Mouse (Mus musculus): Measurements from ENCODE around the gene Tspan31.
"Not testable (repeated sequence)": the region's sequence is repeated elsewhere in the genome, so short reads cannot be mapped to it uniquely, and the experiment has no call there.

Gene Tspan31

DNA sequence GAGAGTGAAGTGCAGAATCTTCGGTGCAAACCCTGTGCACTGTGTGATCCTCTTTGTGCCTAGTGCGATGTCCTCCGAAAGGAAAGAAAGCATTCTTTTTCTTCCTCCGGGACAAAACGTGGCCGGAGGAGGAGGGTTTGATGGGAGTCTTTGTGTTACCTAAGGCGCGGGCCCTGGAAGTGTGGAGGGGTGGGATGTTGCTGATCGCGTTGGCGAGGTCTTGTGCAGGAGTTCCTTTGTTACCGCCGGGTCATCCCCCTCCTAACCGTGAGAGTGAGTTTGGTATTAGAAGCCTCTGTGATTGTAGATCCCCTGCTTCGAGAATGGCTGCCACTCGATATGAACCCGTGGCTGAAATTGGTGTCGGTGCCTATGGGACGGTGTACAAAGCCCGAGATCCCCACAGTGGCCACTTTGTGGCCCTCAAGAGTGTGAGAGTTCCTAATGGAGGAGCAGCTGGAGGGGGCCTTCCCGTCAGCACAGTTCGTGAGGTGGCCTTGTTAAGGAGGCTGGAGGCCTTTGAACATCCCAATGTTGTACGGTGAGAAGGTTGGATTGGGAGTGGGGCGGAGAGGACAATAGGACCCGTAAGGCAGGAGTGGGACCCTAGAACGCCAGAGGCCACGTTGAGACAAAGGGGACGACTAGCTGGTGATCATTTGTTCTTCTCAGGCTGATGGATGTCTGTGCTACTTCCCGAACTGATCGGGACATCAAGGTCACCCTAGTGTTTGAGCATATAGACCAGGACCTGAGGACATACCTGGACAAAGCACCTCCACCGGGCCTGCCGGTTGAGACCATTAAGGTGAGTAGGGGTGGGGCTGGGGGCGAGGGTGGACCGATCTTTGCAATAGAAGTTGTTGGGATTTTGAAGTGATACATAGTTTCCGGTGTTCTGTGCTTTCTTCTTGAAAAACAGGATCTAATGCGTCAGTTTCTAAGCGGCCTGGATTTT, 5.9 kb downstream of the Tspan31 start:
- DNase-seq (ENCODE audit: low spot score) = no peak

DNA sequence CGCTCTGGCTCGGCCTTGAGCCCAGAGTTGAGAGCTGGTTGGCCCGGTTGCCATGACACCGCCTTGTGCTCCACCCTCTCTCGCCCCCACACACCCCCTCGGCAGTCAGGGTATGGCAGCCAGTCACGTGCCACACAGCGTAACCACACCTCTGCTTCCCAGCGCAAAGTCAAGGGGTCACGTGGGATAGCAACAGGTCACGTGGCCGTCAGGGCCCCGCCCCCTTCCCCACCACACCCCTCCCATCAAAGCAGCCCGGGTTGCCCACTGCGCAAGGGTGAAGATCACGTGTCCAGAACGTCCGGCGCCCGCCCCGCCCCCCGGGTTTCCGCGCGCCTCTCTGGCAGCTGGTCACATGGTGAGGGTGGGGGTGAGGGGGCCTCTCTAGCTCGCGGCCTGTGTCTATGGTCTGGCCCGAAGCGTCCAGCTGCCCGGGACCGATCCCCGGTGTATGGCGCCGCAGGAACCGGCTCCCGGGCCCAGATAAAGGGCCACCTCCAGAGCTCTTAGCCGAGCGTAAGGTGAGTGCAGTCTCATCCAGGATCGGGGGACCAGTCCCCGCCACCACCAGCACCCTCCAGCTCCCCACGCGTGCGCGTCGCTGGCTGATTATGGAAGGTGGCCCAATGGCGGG, 6.7 kb downstream of the Tspan31 start, which contains the start of gene Cdk4:
TSS of gene Cdk4 (plus strand) at position 296 of the 634 bp plus-strand sequence.
- DNase-seq (ENCODE audit: low spot score) = peak; percentile 97

DNA sequence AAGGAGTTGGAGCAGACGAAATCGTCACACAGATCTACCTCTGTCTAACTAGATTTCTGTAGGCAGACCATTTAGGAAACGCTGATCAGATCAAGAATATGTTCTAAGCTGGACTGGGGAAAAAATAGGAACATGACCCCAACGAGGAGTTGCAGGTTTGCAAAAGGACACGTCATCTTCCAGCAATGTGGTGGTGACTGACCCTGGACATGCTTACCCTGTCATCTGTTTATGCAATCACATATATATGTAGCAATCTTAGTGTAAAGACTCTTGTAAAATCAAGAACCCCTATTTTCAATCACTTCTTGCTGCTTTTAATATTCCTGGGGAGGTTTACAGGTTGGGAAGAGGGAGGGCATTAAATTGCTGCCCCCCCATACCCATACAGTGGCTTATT, 7.6 kb downstream of the Tspan31 start:
- DNase-seq (ENCODE audit: low spot score) = no peak

- DNase-seq (ENCODE audit: low spot score) = not testable (repeated sequence)
Observed at GRCm38 (mm10) chr10:127062101-127062500, 8.0 kb downstream of the Tspan31 start.

DNA sequence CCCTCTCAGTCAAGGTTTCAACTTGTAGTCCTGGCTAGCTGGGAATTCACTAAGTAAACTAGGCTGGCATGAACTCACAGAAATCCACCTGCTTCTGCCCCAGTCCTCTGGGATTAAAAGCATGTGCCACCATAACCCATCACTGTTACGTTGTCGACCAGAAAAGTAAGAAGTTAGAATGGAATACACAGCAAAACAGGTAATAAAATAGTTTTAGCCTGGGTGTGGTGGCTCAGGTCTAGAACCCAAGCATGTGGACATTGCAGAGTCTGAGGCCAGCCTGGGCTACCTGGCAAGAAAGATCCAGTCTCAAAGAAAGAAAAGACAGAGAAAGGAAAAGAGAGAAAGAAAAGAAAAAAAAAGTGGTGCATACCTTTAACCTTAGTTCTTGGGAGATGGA, 8.6 kb downstream of the Tspan31 start:
- DNase-seq (ENCODE audit: low spot score) = no peak

DNA sequence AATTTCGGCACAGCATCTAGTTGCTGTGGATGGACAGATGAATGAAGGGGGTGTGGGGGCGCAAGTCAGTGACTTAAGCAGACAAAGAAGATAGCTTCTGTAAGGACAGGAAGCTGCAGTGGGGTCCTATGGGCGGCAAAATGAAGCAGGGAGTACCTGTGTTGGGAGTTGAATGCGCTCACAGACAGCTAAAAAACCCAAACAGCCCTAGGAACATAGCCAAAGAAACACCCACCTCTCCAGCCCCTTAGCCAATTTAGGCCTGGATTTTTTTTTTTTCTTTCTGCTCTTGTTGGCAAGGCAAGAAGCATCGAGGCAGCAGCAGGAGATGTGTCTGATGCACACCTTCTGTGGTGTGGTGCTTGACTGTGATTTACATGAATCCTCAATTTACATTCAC, 9.0 kb downstream of the Tspan31 start:
- DNase-seq (ENCODE audit: low spot score) = no peak

DNA sequence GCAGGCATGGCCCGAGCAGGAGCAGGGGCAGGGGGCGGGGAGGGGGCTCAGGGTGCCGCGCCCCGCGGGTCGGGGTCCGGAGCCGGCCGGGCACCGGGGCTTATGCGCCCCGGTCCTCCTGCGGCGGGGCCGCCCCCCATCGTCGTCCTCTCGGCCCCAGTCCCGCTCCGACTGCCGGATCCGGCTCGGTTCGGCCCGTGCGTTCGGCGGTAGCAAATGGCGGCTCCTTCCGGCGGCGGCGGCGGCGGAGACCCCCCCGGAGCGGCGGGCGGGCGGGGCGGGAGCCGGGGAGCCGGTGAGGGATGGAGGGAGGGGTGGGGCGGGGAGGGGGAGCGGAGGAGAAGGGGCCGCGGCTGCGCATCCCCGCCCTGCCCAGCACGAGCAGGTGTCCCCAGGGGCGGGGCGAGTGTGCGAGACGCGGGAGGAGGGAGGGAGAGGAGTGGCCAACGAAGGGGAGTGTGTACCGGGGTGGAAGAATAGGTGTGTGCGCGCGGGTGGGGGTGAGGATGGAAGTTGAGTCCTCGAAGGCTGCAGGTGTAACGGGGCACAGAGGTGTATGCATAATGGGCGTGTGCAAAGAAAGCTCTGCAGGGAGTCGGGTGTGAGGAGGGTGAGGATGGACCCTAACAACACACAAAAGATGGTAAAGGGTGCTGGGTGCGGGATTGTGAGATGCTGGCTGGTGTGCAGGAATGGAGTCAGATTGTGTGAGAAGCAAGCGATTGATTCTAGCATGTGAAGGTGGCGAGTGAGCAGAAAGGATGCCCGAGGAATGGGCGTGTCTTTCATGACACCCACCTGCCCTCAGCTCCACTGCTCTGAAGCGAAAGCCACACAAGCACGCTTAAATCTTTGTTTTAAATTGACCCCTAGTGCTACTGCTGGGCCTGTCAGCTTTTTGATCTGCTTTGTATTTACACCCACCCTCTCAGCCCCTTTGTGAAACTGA, 9.8 kb downstream of the Tspan31 start, which contains the start of gene March9:
TSS of gene March9 (minus strand) at position 217 of the 949 bp plus-strand sequence.
- DNase-seq (ENCODE audit: low spot score) = peak; percentile 73

DNA sequence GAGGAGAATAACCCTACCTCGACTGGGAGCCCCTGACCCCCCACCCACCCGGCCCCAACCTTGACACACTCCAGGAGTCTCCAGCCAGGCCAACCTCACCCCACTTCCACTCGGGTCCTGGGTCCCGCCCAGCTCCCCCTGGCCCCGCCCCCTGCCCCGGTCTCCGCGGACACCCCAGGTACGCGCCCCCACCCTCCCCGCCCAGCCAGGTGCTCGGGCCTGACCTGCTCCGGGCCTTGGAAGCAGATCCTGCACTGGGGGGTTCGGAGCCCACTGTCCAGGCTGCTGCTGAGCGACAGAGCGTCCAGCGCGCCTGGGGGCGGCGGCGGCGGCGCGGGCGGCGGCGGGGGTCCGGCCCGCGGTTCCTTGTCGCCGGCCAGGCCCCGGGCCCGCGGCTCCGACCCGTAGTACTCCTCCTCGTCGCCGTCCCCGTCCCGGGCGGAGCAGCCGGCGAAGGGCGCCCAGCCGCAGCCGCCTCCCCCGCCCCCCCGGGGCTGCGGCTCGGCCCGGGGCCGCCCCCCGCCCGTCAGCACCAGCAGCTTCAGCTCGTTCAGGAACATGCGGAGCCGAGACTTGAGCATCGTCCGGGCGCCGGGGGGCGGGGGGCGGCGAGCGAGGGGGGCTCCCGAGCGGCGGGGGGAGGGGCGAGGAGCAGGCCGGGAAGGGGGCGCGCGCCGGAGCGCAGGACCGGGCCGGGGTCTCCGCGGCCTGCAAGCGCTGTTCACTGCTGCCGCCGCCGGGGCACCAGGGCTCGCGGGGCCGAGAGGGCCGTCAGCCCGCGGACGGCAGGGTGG, 10.7 kb downstream of the Tspan31 start:
- DNase-seq (ENCODE audit: low spot score) = no peak

GRCm38 (mm10) chr10:127058708-127059107, 11.4 kb downstream of the Tspan31 start:
- no peak for DNase-seq (ENCODE audit: low spot score)

- peak; percentile 79 for DNase-seq (ENCODE audit: low spot score)
Observed at GRCm38 (mm10) chr10:127058161-127058560, 11.9 kb downstream of the Tspan31 start.

DNA sequence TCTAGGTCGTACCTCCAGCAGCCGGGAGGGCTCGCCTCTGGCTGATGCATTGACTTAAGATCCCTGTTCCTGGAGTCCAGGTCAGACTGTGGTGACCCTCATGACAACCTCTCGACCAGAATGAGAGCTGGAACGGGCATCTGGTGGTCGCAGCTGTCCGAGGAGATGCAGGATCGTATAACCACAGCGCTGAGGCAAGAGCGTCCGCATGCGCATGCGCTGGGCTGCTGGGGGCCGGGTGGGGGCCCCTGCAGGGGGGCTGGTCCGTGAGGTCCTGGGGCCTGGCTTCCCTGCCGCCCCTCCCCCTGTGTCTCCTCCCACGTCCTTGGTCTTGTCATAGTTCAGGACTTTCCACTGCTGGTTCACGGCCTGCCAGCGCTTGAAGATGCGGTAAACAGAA, 13.6 kb downstream of the Tspan31 start:
- DNase-seq (ENCODE audit: low spot score) = no peak

- no peak for DNase-seq (ENCODE audit: low spot score)
Observed at GRCm38 (mm10) chr10:127055406-127055805, 14.7 kb downstream of the Tspan31 start.

GRCm38 (mm10) chr10:127054646-127055045, 15.4 kb downstream of the Tspan31 start:
- no peak for DNase-seq (ENCODE audit: low spot score)

- DNase-seq (ENCODE audit: low spot score) = no peak
Observed at GRCm38 (mm10) chr10:127050119-127050474, 20.0 kb downstream of the Tspan31 start.

- no peak for DNase-seq (ENCODE audit: low spot score)
Observed at GRCm38 (mm10) chr10:127049395-127050118, 20.5 kb downstream of the Tspan31 start.

DNA sequence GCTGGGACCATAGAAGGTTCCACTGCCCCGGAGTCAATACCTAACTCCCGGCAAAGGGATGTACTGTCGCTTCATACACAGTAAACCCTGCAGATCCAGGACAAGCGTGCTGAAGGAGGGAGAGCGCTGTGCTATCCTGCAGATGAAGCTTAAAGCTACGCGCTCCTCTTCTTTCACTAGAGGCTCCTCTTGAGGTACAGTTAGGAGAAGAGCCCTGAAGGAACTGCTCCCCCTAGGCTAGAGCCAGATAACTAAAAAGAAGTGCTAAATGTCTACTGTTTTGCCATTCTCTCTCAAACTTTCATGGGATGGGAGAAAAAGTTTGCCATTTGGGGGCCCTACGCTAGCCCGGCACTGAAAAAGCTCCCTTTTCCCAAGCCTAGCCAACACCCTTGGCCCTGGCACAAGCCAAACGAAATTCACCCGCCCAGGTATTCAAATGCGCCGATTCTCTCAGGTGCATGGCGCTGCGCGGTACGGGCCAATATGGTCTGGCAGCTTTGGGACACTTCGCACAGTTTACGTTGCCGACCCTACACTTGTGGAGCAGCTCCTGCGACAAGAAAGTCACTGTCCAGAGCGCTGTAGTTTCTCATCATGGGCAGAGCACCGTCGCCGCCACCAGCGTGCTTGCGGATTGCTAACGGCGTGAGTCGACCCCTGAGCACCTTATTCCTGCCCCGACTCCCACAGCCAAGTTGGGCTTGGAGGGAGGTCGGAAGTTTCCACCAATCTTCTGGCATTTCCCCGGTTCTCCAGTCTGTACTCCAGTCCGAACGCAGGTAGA, 21.3 kb downstream of the Tspan31 start:
- DNase-seq (ENCODE audit: low spot score) = no peak

DNA sequence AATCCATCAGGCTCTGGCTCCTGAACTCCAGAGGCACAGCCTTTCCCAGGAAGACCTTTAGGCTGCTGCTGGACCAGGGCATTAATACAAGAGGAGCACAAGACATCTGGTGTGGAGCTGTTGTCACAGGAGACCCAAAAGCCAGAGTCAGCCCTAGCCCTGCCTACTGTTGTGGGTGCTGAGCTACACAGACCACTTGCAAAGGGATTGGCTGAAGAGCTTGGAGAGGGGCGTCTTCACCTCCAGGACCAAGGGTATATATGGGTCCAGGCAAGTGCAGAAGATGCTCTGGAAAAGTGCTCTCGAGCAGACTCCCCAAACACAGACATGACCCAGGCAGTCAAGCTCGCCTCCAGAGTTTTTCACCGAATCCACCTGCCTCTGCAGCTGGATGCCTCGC, 22.1 kb downstream of the Tspan31 start, which contains the start of gene Cyp27b1:
TSS of gene Cyp27b1 (plus strand) at position 297 of the 400 bp plus-strand sequence.
- no peak for DNase-seq (ENCODE audit: low spot score)

GRCm38 (mm10) chr10:127043187-127043586, 26.9 kb downstream of the Tspan31 start:
- DNase-seq (ENCODE audit: low spot score) = no peak

GRCm38 (mm10) chr10:127042468-127043115, 27.5 kb downstream of the Tspan31 start:
- DNase-seq (ENCODE audit: low spot score) = no peak

All from T-cell, adult 2 months (primary cell).